Mouse (Mus musculus) liver, adult 2 months (tissue): ENCODE measurements around the gene Fhit.

Source experiments
- CTCF ChIP-seq: fragments of 200-500 bp; IDR thresholded peaks from 2 replicates; pipeline ENCODE4 v1.5.1; 2011; ENCODE audit warnings: low read depth, low read length, control low read depth
- POLR2A ChIP-seq: fragments of 200-500 bp; IDR thresholded peaks from 2 replicates; pipeline ENCODE4 v1.6.1; 2011; ENCODE audit warnings: low read length, control low read depth; ENCODE audit not compliant: insufficient read depth; ENCODE audit errors: extremely low read depth

- TF ChIP-seq CTCF (no peak), POLR2A (no peak)
Measured at GRCm38 (mm10) chr14:9619840-9620239, 1542.0 kb downstream of the Fhit start.
